Mouse (Mus musculus) spleen, adult 2 months (tissue): ENCODE results near the gene 4921524J17Rik. TPM values are rescaled to one million over a fixed set of nuclear protein-coding genes. Genes with fewer than 3 reads are reported as not detected.

Experiments used
- DNase-seq, 2 experiments: peaks; one replicate each; pipeline versions ENCODE4 v3.0.0 to v3.0.0-alpha.2; 2012 to 2021; ENCODE audit warnings: low spot score in 2 of 2, low read depth in 1 of 2
- H3K27ac ChIP-seq: fragments of 200-500 bp; 2 replicates; pipeline ENCODE4 v1.5.1; 2012; ENCODE audit warnings: low read length, inconsistent platforms; ENCODE audit not compliant: insufficient read depth
- H3K27me3 ChIP-seq: fragments of 200-500 bp; 2 replicates; pipeline ENCODE4 v1.6.1; 2012; ENCODE audit warnings: mild to moderate bottlenecking, moderate library complexity, low read length, inconsistent platforms; ENCODE audit not compliant: control insufficient read depth, insufficient read depth
- H3K36me3 ChIP-seq: fragments of 200-500 bp; 2 replicates; pipeline ENCODE4 v1.6.1; 2012; ENCODE audit warnings: mild to moderate bottlenecking, low read length, inconsistent platforms; ENCODE audit not compliant: control insufficient read depth, insufficient read depth
- H3K4me1 ChIP-seq: fragments of 200-500 bp; 2 replicates; pipeline ENCODE4 v1.6.1; 2011; ENCODE audit warnings: inconsistent platforms; ENCODE audit not compliant: control insufficient read depth, insufficient read depth, insufficient read length
- H3K4me3 ChIP-seq: fragments of 200-500 bp; 2 replicates; pipeline ENCODE4 v1.5.1; 2011; ENCODE audit warnings: mild to moderate bottlenecking, inconsistent platforms; ENCODE audit not compliant: insufficient read depth, insufficient read length; ENCODE audit errors: extremely low read depth
- CTCF ChIP-seq: fragments of 200-500 bp; IDR thresholded peaks from 2 replicates; pipeline ENCODE4 v1.5.1; 2011; ENCODE audit warnings: mild to moderate bottlenecking, inconsistent platforms; ENCODE audit not compliant: insufficient read depth, insufficient read length, insufficient replicate concordance; ENCODE audit errors: extremely low read depth
- POLR2A ChIP-seq: fragments of 200-500 bp; IDR thresholded peaks from 2 replicates; pipeline ENCODE4 v1.6.1; 2011; ENCODE audit warnings: low read depth, low read length, inconsistent platforms
- WGBS: fragments of 180-500 bp; shearing (Covaris S2); methylation state at CpG from one replicate; pipeline ENCODE4 v1.1.7; 2018; 5-methylcytosine and 5-hydroxymethylcytosine counted together
- polyA plus RNA-seq: library from polyadenylated mRNA; depleted of rRNA; stranded (reverse); fragments of >200 nt; gene quantifications from 2 replicates; pipeline ENCODE4 v1.2.3, GENCODE M21; 2012; rRNA removed

Gene 4921524J17Rik
- polyA plus RNA-seq, 1 experiment: 1.6 TPM

DNA sequence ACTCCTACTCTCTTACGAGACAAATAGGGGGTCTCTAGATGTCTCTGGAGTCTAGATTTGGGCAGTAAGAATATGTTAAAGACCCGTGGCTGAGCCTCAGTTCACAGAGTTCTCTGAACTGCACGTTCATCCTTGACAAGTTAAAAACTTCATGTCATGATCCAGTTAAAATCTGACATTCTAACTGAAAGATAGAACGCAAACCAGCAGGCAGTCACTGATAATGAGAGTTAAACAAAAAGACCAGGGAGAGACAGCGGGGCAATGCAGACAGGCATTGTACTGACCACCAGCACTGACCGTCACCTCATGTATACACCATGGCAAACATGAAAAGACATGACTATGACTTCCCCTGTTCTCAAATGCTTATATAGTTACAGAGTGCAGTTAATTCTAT lies 69.2 kb downstream of the 4921524J17Rik start:
- no peak for TF ChIP-seq CTCF
- no peak for TF ChIP-seq POLR2A
- DNase-seq: no peak
- 80% methylated on average over 6 of the region's 6 CpGs for WGBS
- no peak overlapping the region for H3K4me3 ChIP-seq
- H3K27ac ChIP-seq: no peak overlapping the region
- H3K4me1 ChIP-seq: no peaks in the 10 kb centered on the region
- H3K36me3 ChIP-seq: no peaks in the 10 kb centered on the region
- H3K27me3 ChIP-seq: no peaks in the 10 kb centered on the region

DNA sequence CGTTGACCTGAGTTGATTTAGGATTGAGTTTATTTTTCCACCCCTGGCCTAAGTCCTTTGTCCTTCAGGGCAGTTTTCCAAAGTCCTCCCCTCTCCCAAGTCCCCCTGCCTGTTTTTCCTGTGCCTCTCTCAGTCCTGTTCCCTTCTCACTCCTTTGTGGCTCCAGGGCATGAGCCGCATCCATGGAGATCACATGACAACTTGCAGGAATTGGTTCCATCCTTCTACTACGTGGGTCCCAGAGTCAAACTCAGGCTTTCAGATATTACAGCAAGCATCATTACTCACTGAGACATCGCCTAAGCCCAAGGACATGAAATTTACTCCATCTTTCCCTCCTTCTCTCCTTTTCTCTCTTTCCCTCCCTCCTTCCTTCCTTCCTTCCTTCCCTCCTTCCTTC lies 70.4 kb downstream of the 4921524J17Rik start:
- no peaks in the 10 kb centered on the region for H3K36me3 ChIP-seq
- WGBS: 90% methylated on average over 4 of the region's 4 CpGs
- no peak overlapping the region for H3K4me3 ChIP-seq
- no peak for DNase-seq
- TF ChIP-seq CTCF (no peak), POLR2A (no peak)
- no peaks in the 10 kb centered on the region for H3K4me1 ChIP-seq
- no peaks in the 10 kb centered on the region for H3K27me3 ChIP-seq
- no peak overlapping the region for H3K27ac ChIP-seq

Other genes starting within 250 kb of the 4921524J17Rik start
- not detected in 2 replicates for gene Olfr371, start 206.8 kb downstream of the 4921524J17Rik start, polyA plus RNA-seq
- gene Orc6, start 133.2 kb downstream of the 4921524J17Rik start, polyA plus RNA-seq: 8.3 and 8.6 TPM in 2 replicates
- 4.9 and 5.9 TPM in 2 replicates for gene Vps35, start 133.0 kb downstream of the 4921524J17Rik start, polyA plus RNA-seq
- 8.8 and 10.7 TPM in 2 replicates for gene Mylk3, start 46.5 kb downstream of the 4921524J17Rik start, polyA plus RNA-seq
- gene Gpt2, start 59.7 kb upstream of the 4921524J17Rik start, polyA plus RNA-seq: 1.4 and 1.5 TPM in 2 replicates
- gene Dnaja2, start 122.5 kb upstream of the 4921524J17Rik start, polyA plus RNA-seq: 6.0 and 8.5 TPM in 2 replicates